Mouse (Mus musculus): ENCODE results near the gene Gm3033. TPM values are rescaled to one million over a fixed set of nuclear protein-coding genes. Genes with fewer than 3 reads are reported as not detected.
"Not testable (repeated sequence)": the region's sequence is repeated elsewhere in the genome, so short reads cannot be mapped to it uniquely, and the experiment has no call there.

The Gm3033 gene
- polyA plus RNA-seq (2014; fragmentation: Nextera tagmentation; extraction: Ambion mirVana) = not detected in 2 replicates

DNA sequence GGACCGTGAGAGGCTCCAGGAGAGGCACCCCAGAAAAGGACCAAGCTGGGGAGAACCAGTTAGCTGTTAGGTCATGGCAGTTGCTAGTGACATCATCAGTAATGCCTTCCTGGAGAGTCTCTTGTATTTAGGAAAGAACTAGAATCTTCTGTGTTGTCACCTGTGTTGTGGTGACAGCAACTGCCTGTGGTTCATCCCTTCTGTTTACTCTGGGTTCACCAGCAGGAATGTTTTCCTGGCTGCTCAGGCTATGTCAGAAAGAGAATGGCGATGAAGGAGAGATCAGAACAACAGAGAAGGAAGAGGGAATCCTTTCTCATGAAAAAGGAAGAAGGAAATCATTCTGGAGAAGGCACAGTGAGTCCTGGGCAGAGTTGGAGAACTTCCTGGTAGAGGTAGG, at the start of gene Gm3033:
Gene Gm3033 (plus strand): TSS at position 301 of the 400 bp plus-strand sequence.
- H3K27ac ChIP-seq (replicated peaks; ENCODE audit: low read depth, low read length); H3K4me3 ChIP-seq (replicated peaks; ENCODE audit: low read depth, low read length); H3K27me3 ChIP-seq (ENCODE audit: control insufficient read depth, insufficient read depth, low read length); ATAC-seq (ENCODE audit: low FRiP score, low TSS enrichment); H3K9ac ChIP-seq (replicated peaks; ENCODE audit: low read length); H3K36me3 ChIP-seq (ENCODE audit: control insufficient read depth, insufficient read depth, low read length); H3K9me3 ChIP-seq (ENCODE audit: control insufficient read depth, low read length); DNase-seq; H3K4me1 ChIP-seq (ENCODE audit: control insufficient read depth, insufficient read depth, low read length); H3K4me2 ChIP-seq (ENCODE audit: low read length): not testable (repeated sequence)
- WGBS = no CpG with 5 or more reads among the region's 2 CpGs

- H3K4me1 ChIP-seq (ENCODE audit: control insufficient read depth, insufficient read depth, low read length); H3K9ac ChIP-seq (replicated peaks; ENCODE audit: low read length); H3K27ac ChIP-seq (replicated peaks; ENCODE audit: low read depth, low read length); H3K4me3 ChIP-seq (replicated peaks; ENCODE audit: low read depth, low read length); H3K36me3 ChIP-seq (ENCODE audit: control insufficient read depth, insufficient read depth, low read length); H3K4me2 ChIP-seq (ENCODE audit: low read length); DNase-seq; H3K9me3 ChIP-seq (ENCODE audit: control insufficient read depth, low read length); ATAC-seq (ENCODE audit: low FRiP score, low TSS enrichment); H3K27me3 ChIP-seq (ENCODE audit: control insufficient read depth, insufficient read depth, low read length): not testable (repeated sequence)
- WGBS = no CpG with 5 or more reads among the region's 31 CpGs
These were observed 36.3 kb upstream of the Gm3033 start, which contains the start of gene Gm3002 for GRCm38 (mm10) chr14:3809774-3810173. Gm3002 (plus strand) TSS chr14:3810074.

GRCm38 (mm10) chr14:3883872-3884271, 37.8 kb downstream of the Gm3033 start, which contains the start of gene Gm2916:
Gm2916 (plus strand) TSS chr14:3884172.
- not testable (repeated sequence) for H3K4me1 ChIP-seq (ENCODE audit: control insufficient read depth, insufficient read depth, low read length); H3K27me3 ChIP-seq (ENCODE audit: control insufficient read depth, insufficient read depth, low read length); H3K27ac ChIP-seq (replicated peaks; ENCODE audit: low read depth, low read length); H3K36me3 ChIP-seq (ENCODE audit: control insufficient read depth, insufficient read depth, low read length); H3K4me3 ChIP-seq (replicated peaks; ENCODE audit: low read depth, low read length); DNase-seq; H3K4me2 ChIP-seq (ENCODE audit: low read length); ATAC-seq (ENCODE audit: low FRiP score, low TSS enrichment); H3K9ac ChIP-seq (replicated peaks; ENCODE audit: low read length); H3K9me3 ChIP-seq (ENCODE audit: control insufficient read depth, low read length)
- no CpG with 5 or more reads among the region's 1 CpGs for WGBS

Other genes with a start within 250 kb of the Gm3033 start
- not detected in 2 replicates for gene Gm3012, start 211.7 kb upstream of the Gm3033 start, polyA plus RNA-seq (2014; fragmentation: Nextera tagmentation; extraction: Ambion mirVana)
- 16.6 and 23.7 TPM in 2 replicates for gene Gm3020, start 194.2 kb upstream of the Gm3033 start, polyA plus RNA-seq (2014; fragmentation: Nextera tagmentation; extraction: Ambion mirVana)
- gene Gm3043, start 157.5 kb upstream of the Gm3033 start, polyA plus RNA-seq (2014; fragmentation: Nextera tagmentation; extraction: Ambion mirVana) = not detected in 2 replicates
- gene Gm3002, start 36.2 kb upstream of the Gm3033 start, polyA plus RNA-seq (2014; fragmentation: Nextera tagmentation; extraction: Ambion mirVana) = 5.8 and 8.0 TPM in 2 replicates
- 0.14 TPM in 1 of 2 replicates, not detected in the other for gene Gm2916, start 37.9 kb downstream of the Gm3033 start, polyA plus RNA-seq (2014; fragmentation: Nextera tagmentation; extraction: Ambion mirVana)
- gene Gm3029, start 85.5 kb downstream of the Gm3033 start, polyA plus RNA-seq (2014; fragmentation: Nextera tagmentation; extraction: Ambion mirVana) = not detected in 2 replicates
- gene Gm3095, start 117.3 kb downstream of the Gm3033 start, polyA plus RNA-seq (2014; fragmentation: Nextera tagmentation; extraction: Ambion mirVana) = 1.6 and 1.7 TPM in 2 replicates
- gene Gm3099, start 152.1 kb downstream of the Gm3033 start, polyA plus RNA-seq (2014; fragmentation: Nextera tagmentation; extraction: Ambion mirVana) = not detected in 2 replicates
- 4.2 and 4.4 TPM in 2 replicates for gene Gm5796, start 177.7 kb downstream of the Gm3033 start, polyA plus RNA-seq (2014; fragmentation: Nextera tagmentation; extraction: Ambion mirVana)
- gene Gm3115, start 237.9 kb downstream of the Gm3033 start, polyA plus RNA-seq (2014; fragmentation: Nextera tagmentation; extraction: Ambion mirVana) = not detected in 2 replicates